Mouse (Mus musculus) monocyte, adult 5-6 weeks (primary cell): ENCODE results near the gene Arid4b. TPM values are rescaled to one million over a fixed set of nuclear protein-coding genes. Genes with fewer than 3 reads are reported as not detected.
"Not testable (repeated sequence)": the region's sequence is repeated elsewhere in the genome, so short reads cannot be mapped to it uniquely, and the experiment has no call there.

ENCODE experiments used
- ATAC-seq: fragments of 153-309, 156-312 bp; replicated peaks from 2 replicates; pipeline ENCODE4 v1.8.0; 2017; ENCODE audit warnings: mild to moderate bottlenecking; ENCODE audit not compliant: low TSS enrichment, insufficient number of reproducible peaks, severe bottlenecking, poor library complexity, low FRiP score
- total RNA-seq: library from RNA; stranded (forward); fragments of 200-1000, 200-491, 200-594 nt; gene quantifications from 3 replicates; pipeline ENCODE4 v1.2.3, GENCODE M21; 2017

The Arid4b gene
- total RNA-seq: 81.5 to 110 TPM (median 88.5 TPM) in 3 replicates

DNA sequence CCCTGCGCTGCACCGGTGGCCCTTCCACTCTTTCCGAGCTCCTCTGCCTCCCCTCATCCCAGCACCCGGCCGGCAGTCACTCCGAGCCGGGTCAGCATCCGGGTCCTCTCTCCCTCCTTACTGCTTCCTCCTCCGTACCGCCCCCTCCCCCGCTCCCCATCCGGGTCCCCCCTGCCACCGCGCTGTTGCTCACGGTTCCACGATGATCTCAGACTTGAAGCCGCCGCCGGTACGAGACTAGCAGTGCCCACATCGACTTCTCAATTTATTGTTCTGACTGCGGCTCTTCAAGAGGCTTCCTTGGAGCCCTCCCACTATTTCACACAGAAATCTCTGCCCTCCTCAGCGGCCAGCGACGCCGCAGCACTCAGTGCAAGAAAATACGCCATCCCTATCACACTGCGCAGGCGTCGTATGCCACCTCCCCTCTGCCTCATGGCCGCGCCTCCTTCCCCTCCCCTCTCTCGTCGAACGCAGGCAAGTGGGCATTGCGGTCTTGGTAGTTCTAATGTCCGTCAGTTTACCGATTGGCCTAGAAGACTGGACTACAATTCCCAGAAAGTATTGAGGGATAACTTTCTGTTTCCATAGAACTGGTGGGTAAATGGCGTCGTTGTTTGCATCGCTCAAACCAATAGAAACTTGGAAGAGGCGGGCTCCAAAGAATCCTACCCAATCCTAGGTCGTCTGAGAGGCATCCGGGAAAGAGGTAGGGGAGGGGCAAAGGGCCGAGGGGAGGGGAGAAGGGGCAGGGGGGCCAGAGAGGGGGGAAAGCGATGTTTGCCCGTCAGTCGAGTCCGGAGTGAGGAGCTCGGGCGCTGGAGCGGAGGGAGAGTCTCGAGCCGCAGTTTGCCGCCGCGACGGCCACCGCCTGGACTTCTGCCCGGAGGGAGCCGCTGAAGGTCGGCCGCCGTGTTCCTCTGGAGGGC, at the start of gene Arid4b, which contains the start of gene Ggps1:
TSS of gene Arid4b (plus strand) at position 220 of the 929 bp plus-strand sequence.
TSS of gene Ggps1 (minus strand) at position 476 of the 929 bp plus-strand sequence.
- ATAC-seq: peak; percentile 95

DNA sequence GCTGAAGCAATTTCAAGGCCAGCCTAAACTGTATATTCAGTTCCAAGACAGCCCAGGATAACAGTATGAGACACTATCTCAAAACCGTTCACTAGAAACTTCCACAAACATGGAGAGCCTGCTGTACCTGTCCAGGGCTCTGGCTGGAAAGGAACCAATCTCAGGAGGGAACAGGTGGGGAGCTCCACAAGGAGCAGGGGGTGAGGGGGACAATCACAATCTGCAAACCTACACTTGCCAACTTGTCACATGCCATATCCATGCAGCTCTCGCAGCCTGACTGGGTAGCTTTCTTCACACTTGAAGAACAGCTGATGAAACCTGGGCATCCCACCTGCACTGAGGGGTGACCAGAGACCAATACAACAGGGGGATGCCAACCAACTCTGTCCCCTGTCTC, 49.0 kb upstream of the Arid4b start:
- no peak for ATAC-seq

DNA sequence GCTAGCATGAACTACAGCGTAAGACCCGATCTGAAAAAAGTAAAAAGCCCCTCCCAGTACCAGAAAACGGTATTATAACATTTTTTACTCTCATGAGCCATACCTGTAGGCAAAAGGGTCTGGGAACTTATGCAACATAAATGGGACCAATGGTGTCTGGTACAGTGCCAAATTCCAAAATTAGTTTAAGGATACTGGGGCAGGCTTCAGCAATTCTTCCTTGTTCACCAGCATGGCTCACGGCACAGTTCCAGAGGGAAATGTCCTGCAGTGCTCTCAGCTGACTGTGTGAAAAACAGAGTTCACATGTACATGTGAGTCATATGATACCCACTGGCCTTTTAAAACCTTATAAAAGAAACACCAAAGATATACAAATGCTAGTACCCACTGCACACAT, 48.5 kb upstream of the Arid4b start:
- no peak for ATAC-seq

DNA sequence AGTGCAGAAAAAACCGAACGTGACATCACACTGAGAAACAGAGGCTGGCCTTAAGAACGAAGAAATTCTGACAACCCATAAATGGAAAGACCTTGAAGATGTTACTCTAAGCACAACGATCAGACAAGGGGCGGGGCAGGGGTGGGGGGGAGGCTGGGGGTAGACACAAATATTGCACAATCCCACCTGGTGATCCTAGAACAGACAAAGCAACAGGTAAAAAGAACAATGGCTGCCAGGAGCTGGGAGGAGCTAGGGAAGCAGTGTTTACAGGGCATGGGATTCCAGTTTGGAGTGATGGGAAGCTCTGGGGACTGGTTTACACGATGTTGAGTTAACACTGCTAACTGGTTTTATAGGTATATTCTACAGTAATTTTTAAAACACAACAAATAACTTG, 47.4 kb upstream of the Arid4b start:
- no peak for ATAC-seq

DNA sequence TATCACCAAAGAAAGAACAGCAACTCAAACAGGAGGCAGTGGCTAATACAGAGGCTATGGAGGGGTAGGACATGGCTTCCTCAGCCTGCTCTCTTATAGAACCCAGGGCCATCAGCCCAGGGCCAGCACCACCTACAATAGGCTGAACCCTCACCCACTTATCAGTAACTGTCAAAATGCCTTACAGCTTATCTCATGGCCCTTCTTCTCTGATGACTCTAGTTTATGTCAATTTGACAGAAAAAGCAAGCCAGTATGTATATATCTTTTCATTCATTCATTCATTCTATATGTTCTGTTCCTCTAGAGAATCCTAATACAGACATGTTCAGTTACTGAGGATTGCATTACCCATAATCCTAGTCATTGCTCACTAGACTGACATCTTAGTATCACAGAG, 44.7 kb upstream of the Arid4b start:
- ATAC-seq: no peak

DNA sequence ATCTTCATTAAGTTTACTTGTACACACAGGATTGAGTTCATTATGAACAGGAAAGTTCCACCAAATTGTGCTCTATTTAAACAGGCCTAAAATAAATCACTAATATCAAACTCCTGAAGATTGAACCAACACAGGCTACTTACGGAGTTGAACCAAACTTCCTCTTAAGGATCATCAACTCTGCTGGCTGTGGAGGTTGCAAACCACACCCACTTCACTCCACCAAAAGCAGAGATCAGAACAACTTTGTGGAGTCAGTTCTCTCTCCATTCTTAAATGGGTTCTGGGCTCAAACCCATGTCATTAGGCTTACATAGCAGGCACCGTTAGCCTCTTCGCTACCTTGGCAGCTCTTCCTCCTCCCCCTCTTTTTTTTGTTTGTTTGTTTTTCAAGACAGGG, 44.2 kb upstream of the Arid4b start:
- ATAC-seq: no peak

DNA sequence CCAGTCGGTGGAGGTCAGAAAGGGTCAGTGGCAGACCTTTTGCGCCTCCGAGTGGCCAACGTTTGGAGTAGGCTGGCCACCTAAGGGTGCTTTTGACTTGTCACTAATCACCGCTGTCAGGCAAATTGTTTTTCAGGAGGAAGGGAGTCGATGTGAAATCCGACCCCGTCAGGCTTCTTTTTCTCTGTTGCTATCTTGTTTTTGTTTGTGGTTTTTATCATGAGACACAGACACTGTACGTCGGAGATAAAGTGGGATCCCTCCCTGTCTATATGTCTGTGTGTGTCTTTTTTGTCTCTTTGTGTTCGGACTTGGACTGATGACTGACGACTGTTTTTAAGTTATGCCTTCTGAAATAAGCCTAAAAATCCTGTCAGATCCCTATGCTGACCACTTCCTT, 41.6 kb upstream of the Arid4b start:
- ATAC-seq: not testable (repeated sequence)

DNA sequence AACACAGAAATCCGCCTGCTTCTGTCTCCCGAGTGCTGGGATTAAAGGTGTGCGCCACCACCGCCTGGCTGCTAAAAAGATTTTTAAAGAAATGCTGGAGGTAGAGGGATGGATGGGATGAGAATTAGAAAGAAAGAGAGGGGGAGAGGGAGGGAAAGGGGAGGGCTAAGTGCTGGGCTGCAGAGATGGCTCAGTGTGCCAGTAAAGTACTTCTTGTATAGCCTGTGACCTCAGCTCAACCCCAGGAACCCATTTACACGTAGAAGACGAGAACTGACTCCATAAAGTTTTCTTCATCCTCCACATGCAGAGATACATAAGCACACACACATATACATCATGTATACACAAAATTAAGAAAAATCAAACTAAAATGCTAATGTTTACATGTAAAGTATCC, 37.5 kb upstream of the Arid4b start:
- ATAC-seq: no peak

DNA sequence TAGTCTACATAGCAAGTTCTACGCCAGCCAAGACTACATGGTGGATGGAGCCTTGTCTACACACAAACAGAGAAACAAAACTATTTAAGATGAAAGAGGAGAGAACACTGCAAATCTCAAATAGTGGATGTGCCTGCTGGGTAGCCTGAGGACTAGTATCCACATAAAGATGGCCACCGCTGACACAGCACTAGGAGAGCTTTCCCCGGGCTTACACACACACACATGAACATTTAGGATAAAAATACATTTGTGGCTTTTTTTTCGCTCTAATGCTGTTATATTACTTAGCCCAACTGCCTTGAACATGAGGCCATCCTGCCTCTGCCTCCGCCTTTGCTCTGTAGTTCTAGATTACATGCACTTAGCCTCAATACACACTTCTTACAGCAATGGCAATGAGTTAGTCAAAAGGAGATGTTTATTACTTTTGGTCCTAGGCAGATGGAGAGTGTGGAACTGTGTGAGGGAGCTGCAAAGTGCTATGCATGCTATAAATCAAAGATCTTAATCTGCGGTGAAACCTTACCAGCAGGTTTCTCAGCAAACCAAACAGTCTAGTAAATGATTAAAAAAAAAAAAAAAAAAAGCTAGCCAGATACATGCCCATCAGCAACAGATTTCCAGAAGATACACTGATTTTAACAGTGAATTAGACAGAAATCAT, 36.7 kb upstream of the Arid4b start:
- no peak for ATAC-seq

DNA sequence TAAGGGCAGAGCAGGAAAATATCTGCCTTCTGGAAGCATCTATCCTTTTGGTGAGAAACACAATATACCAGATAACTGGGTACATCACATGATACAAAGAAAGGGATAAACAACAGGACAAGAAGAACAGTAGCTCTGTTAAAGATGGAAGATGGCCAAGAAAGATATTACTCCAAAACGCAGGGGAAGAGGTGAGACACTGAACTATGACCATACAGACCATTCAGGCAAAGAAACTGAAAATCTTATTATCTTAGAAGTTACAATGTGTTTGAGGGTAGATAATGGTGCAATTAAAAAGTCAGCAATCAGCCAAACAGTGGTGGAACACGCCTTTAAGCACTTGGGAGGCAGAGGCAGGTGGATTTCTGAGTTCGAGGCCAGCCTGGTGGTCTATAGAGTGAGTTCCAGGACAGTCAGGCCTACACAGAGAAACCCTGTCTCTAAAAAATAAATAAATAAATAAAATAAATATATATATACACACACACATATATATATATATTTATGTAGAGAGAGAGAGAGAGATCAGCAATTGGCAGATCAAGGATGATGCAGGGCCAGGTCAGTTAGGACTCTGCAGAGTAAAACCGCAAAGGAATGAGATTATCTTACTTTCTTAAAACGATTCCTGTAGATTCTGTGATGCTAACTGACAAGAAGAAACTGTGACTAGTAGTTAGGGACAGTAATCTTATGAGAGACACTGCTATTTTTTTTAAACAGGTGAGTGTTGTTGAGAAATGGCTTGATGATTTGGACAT, 29.5 kb upstream of the Arid4b start:
- ATAC-seq: no peak

DNA sequence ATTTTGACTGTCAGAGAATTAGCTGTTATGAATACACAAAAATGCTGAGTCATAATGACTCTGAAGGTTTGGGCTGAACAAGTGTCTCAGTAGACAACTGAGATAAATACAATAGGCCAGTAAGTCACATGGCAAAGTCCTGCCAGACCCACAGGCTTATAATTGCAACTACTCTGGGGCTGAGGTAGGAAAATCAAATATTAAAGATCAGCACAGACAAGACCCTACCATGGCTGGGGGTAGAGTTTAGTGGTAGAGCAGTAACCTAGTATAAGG, 29.0 kb upstream of the Arid4b start:
- ATAC-seq: no peak

DNA sequence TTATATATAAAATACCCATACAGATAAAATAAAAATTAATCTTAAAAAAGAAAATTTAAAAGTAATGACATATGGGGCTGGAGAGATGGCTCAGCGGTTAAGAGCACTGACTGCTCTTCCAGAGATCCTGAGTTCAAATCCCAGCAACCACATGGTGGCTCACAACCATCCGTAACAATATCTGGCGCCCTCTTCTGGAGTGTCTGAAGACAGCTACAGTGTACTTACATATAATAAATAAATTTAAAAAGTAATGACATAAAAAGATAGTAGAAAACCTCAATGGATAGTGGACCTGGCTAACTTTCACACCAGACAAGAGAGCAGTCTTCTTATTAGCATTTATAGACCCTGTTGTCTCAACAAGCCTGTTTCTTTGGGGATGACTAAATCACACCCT, 27.7 kb upstream of the Arid4b start:
- ATAC-seq: not testable (repeated sequence)

DNA sequence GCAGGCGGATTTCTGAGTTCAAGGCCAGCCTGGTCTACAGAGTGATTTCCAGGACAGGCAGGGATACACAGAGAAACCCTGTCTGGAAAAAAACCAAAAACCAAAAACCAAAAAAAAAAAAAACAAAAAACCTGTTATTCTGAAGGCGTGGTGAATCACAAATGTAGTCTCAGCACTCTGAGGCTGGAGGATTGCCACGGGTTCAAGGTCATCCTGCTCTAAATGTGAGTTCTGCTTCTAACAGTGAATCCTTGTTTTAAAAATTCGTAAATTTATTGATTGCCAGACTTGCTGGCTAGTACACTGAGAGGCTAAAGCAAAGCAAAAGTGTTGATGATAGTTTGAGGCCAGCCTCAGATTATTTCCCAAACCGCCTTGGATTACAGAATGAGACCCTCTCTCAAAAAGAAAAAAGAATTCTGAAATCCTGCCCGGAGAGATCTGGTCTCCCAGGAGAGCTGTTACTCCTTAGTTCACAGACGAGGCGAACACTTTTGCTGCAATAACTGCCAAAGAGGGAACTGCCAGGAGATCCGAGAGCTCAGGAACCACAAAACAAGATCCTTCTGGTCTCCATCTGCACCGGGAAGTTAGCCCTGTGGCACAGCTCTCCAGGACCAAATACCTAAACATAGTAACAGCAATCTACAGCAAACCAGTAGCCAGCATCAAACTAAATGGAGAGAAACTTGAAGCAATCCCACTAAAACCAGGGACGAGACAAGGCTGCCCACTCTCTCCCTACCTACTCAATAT, 27.0 kb upstream of the Arid4b start:
- no peak for ATAC-seq

DNA sequence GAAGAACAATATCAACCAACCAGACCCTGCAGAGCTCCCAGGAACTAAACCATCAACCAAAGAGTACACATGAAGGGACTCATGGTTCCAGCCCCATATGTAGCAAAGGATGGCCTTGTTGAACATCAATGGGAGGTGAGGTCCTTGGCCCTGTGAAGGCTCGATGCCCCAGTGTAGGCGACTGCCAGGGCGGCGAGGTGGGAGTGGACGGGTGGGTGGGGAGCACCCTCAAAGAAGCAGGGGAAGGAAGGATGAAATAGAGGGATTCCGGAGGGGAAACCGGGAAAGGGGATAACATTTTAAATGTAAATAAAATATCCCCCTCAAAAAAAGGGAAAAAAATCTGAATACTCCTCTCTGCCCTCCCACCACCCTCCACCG, 24.1 kb upstream of the Arid4b start:
- ATAC-seq: no peak

DNA sequence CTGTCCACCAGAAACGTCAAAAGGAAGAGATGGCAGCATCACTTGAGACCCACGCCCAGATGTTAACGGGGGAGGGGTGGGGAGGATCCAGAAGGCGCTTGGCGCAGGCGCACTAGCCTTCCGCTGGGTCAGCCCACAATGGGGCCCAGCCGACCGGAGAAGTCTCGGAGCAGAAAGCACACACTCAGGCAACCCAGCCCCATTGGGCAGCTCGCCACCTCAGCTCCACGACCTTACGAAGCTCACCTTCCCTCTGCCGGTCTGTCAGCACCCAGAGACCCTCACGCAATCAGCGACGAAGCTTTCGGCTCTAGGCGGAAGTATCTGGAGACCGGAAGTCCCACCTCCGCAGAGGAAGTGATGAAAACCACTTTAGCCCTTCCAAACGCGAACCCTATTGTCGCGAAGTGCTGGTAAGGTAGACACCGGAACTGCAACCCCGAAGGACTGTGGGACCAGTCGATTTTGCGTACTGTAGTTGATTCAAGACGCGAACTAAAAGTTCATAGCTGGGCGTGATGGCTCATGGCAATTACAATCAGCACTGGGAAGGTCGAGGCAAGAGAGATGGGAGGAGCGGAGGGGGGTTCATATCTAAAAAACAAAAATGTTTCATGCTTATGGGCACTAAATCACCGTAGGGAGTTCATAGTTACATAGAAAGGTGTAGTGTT, 23.6 kb upstream of the Arid4b start, which contains the start of gene Tbce:
TSS of gene Tbce (minus strand) at position 347 of the 674 bp plus-strand sequence.
- peak; percentile 95 for ATAC-seq

DNA sequence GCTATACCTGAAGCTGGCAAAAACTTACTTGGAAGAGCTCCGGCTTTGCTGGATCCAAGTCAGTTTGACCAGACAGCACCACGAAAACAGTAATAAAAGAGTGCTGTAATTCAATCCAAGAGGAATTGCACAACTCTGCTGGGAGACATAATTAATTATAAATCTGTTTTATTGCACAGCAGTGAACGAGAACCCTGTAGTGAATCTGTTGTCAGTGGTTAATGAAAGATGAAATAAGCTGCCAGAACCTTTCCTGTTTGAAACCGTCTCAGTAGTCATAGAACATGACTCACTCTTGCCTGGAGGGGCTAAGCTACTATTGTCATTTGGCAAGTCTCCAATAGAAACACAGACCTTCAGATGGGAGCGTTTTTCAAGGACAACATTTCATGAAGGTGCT, 22.8 kb upstream of the Arid4b start:
- ATAC-seq: no peak

DNA sequence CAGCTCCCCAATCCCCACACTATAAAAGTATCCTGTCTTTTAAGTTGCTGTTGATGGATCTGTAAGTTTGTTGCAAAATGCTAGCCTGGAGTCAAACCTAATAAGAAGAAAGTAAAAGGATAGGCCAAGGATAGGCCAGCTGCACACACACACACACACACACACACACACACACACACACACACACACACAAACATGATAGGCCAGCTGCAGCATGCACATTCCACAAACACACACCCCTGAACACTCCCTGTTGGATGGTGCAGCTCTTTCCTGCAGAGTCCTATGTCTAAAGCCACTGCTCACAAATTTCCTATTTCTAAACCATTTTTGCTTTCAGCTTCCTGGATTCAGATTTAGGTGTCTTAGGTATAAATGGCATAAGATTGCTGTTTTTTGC, 19.2 kb upstream of the Arid4b start:
- no peak for ATAC-seq

DNA sequence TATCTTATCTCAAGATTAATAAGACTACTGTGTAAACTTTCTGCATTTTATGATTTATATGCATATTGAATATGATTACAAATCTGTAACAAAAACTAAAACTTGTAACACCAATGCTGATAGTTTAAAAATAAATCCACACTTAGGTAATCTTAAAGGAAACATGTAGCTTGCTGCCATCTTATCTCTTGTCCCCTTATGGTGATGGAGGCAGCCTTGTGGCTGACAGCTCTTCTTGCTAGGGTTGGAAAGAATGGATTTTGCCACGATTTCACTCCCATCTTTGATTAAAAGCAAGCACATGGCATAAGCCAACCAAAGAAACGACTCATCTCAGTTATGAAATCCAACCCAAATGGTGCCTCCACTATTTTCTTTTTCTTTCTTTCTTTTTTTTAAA, 18.5 kb upstream of the Arid4b start:
- ATAC-seq: no peak
